Mouse (Mus musculus) layer of hippocampus, postnatal 36 days (tissue): ENCODE measurements around the gene Htr3a. TPM values are rescaled to one million over a fixed set of nuclear protein-coding genes. Genes with fewer than 3 reads are reported as not detected.

Experiments
- total RNA-seq, 2 experiments: library from RNA; stranded (reverse); gene quantifications; 2 replicates each; pipeline ENCODE4 v1.2.3; 2021

Htr3a gene
- total RNA-seq, 2 experiments from 2014 or later: 11.7 to 14.2 TPM

Other genes with a start within 250 kb of the Htr3a start
- gene Zbtb16, start 74.9 kb downstream of the Htr3a start, total RNA-seq: 100 to 1,000 TPM; 104 to 149 TPM
- gene Htr3b, start 53.9 kb upstream of the Htr3a start, total RNA-seq: not detected
- 10 to 100 TPM; 36.4 to 36.8 TPM for gene Usp28, start 74.3 kb upstream of the Htr3a start, total RNA-seq
- gene Zw10, start 144.5 kb upstream of the Htr3a start, total RNA-seq: 10 to 100 TPM; 17.3 to 19.7 TPM
- gene Tmprss5, start 170.2 kb upstream of the Htr3a start, total RNA-seq: under 1 TPM; 0.55 to 0.61 TPM